Mouse (Mus musculus): ENCODE measurements around the gene Rnf130.

DNA sequence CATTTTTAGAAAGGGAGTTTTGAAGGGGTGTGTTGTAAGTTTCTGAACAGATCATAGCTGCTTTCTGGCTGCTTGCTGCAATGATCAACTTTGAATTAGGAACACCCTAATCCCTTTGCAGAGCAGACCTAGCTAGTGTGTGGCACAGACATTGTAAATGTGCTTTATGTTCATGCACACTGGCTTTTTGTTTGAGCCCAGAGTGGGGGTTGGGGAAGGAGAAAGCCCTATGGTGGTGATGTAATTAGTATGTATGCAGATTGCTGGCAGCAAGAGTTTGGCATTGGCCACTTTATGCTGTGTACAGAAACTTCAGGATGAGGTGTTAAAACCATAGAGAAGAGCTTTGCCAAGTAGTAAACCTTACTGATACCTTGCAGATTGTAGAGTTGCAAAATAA lies 3.3 kb downstream of the Rnf130 start:
- TF ChIP-seq CTCF (IDR thresholded peaks at IDR 0.05; ENCODE audit: low read depth) (no peak), EP300 (IDR thresholded peaks at IDR 0.05; ENCODE audit: low read depth) (no peak)

All from liver, postnatal 0 days (tissue).